Mouse (Mus musculus) layer of hippocampus, postnatal 14 days (tissue): ENCODE results near the gene Mob3a. TPM values are rescaled to one million over a fixed set of nuclear protein-coding genes. Genes with fewer than 3 reads are reported as not detected.

Experiments
- DNase-seq, 2 experiments: peaks; one replicate each; pipeline ENCODE4 v3.0.0; 2021 to 2022; ENCODE audit warnings: low spot score in 2 of 2, mixed read lengths in 1 of 2
- total RNA-seq, 2 experiments: library from RNA; stranded (reverse); gene quantifications; 2 replicates each; pipeline ENCODE4 v1.2.3; 2021

The Mob3a gene
- total RNA-seq, 2 experiments from 2014 or later: 16.1 to 19.0 TPM

GRCm38 (mm10) chr10:80700732-80701131 is 1.0 kb downstream of the Mob3a start:
- DNase-seq: no peak

DNA sequence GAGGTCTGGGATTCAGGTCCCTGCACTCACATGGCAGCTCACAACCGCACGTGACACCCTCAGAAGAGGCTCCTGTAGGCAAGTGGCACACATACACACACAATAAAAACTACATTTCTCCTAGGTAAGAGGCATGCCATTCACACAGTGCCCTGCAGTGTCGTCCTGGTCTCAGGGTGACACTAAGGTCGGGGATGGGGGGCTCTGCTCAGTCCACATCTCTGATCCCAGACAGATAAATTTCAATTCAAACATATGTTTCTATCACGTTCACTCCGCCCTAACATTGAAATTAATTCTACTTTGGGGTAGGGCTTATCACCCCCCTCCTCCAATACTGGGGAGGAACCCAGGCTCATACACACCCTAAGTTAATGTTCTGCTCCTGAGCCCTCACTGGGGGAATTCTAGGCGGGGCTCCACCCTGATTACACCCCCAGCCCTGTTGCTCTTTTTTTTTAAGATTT is 1.7 kb downstream of the Mob3a start:
- no peak for DNase-seq

GRCm38 (mm10) chr10:80698605-80699004 is 3.2 kb downstream of the Mob3a start:
- no peak for DNase-seq

GRCm38 (mm10) chr10:80697812-80698211 is 4.0 kb downstream of the Mob3a start:
- DNase-seq: no peak

DNA sequence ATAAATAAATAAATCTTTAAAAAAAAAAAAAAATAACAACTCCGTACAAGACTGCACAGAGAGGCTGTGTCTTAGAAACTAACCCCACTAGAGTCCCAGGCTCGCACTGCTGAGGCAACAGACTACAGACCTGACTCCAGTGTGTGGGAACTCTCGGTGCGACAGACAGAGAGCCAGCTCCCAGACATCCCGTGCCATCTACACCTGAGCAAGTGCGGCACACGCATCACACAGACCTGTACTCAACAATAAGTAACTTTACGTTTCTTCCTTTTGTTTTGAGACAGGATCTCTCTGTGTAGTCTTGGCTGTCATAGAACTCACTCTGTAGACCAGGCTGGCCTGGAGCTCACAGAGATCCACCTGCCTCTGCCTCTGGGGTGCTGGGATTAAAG is 4.4 kb downstream of the Mob3a start:
- no peak for DNase-seq

GRCm38 (mm10) chr10:80696502-80697392 is 5.0 kb downstream of the Mob3a start:
- DNase-seq: no peak

GRCm38 (mm10) chr10:80695801-80696501 is 5.8 kb downstream of the Mob3a start:
- no peak for DNase-seq

- DNase-seq: no peak
These were observed 6.6 kb downstream of the Mob3a start for GRCm38 (mm10) chr10:80695186-80695585.

DNA sequence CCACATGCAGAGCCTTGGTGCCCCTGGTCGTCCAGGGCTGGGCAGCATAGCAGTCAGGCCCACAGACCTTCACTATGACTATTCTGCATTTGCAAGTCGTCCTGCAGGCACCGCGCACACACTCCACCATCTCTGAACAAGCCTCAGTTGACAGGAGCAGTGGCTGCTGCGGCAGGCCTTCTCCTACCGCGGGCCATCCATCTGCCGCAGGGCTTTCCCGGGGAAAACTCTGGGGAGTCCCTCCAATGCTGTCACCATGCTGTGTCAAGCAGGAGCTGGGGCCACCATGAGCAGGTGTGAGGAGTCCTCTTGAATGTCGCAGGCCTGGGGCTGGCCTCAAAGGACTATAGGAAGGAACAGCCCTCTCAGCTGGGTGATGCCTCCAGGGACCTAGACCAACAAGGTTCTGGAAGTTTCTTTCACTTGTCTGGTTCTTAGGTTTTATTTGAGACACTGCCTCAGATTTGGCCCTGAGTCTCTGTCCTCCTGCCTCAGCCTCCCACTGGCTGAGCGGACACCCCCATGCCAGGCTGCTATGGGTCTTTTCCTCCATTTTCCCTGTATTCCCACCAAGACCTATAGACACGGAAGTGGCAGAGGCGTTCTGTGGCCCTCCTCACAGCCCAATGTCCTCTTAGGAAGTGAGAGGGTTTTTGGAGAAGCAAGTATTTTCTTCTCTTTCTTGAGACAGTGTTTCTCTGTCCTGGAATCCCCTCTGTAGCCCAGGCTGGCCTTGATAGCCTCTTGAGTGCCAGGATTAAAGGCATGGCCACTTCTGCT is 7.4 kb downstream of the Mob3a start:
- DNase-seq: no peak

DNA sequence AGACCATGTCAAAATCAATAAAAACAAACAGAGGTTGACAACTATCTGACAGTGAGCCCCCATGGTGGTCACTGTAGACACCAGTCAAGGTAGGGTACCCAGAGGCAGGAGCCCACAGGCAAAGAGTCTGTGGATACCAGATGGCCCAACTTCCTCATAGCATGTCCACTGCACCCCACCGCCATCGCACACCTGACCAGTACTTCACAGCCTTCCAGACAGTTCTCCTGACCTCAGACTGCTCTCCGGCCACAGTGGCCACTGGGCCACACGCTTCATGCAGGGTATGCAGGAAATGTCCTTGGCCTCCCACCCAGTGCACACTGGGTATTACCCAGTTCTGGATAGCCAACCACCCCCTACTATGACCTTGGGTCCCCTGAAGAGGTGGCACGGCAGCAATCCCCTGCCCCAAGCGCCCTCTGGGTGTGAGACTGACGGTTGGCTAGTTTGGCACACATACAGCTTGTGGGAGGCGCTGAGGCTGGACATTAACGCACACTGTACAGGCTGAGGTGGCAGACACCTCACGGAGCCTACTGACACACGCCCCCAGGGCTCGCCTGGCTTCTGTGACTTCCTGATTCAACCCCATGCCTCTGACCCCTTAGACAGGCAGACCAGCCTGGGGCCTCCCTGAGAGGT is 8.3 kb downstream of the Mob3a start:
- no peak for DNase-seq

DNA sequence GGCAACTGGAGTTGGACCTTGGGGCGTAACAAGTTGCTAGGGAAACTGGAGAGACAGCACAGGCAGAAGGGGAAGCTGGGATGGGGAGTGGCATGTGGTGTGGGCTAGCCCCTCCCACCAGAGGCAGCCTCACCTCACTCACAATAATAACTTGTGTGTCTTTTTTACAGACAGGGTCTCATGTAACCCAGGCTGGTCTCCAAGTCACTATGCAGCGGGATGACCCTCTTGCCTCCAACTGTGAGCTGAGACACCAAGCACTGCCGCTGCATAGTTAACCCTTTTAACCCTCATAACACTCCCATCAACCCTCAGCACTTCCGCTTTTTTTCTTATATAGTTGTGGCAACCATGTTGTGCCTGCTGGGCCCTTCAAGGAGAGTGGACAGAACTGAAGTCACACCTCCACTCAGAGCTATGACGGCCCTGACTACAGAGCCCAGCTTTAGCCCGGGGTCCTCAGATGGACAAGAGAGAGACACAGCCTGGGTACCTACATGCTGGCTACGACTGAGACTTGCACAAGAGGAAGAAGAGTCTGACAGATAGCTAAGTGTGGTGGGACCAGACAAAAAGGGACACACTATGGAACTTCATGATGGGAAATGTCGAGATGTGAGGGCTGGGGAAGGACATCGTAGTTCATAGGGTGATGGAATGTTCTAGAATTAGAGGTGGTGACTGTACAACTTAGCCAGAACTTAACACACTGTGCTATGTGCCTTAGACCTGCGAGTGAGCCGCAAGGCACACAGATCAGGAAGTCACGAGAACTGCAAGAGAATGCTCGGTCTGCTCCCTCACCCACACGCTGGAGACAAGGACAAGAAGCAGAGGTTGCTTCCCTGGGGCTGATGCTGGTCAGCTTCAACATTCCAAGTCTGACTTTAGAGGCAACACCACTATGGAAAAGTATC is 9.3 kb downstream of the Mob3a start:
- no peak for DNase-seq

DNA sequence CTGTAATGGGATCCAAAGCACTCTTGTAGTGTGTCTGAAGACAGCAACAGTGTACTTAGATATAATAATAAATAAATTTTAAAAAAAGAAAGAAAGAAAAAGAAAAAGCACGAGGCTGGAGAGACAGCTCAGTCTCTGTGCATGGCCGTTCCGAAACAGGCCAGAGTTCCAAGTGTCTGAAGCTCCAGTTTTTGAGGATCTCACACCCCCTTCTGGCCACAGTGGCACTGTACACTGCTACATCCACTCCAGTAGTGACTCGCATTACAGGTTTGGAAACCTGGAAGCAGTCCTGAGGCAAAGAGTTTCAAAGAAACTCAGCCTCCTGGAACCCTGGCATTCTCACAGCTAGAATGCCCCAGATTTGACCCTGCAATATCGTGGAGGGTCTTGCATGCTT is 13.9 kb downstream of the Mob3a start:
- DNase-seq: peak in 1 of 2 experiments; percentile 75

GRCm38 (mm10) chr10:80686617-80687016 is 15.2 kb downstream of the Mob3a start:
- DNase-seq: no peak

DNA sequence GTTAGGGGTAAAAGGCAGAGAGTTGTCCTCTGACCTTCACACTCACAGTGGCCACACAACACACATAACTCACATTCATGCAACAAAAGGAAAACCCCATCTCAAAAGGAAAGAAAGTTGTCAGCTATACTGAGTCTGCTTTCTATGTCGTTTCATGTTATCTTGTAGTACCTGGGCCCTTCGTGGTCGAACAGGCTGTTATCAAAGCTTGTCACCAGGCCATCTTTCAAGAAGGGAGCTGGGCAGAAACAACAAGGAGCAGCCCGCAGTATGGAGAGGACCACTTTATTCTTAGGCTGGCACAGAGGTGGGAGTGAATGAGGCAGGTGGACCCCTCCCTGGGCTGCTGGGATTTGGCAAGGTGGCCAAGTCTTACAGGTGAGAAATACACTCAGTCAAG is 16.8 kb downstream of the Mob3a start:
- no peak for DNase-seq

DNA sequence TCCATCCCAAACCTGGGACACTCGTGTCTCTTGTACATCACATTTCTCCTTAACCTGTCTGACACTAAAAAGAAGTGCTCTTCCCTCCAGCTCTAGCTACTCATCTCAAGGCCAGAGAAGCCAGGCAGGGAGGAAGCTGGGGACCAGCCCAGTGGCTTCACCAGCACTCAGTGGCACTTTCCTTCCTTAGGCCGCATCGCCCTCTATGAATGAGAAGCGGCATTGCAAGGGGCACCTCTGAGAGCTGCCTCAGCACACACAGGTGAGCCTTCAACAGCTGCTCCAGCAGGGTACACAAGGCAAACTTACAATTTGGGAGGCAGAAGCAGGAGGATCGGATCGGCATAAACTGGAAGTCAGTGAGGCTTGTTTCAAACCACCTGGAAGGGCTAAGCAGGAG is 17.6 kb downstream of the Mob3a start:
- no peak for DNase-seq

DNA sequence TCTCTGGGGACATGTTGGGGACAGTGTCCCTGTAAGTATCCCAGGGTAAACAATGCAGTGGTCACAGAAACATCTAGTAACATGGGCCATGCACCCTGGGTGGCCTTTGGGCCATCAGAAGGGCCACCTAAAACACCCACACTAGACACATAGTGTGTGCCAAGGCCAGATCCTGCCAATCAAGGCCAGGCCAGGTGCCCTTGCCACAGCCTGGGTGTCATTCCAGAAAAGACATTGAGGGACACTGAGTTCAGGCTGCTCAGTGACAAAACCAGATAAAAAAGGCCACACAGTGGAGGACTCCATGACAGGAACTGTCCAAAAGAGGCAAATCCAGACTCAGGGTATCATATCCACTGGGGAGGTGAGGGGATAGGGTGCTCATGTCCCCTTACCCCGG is 18.1 kb downstream of the Mob3a start:
- no peak for DNase-seq

DNA sequence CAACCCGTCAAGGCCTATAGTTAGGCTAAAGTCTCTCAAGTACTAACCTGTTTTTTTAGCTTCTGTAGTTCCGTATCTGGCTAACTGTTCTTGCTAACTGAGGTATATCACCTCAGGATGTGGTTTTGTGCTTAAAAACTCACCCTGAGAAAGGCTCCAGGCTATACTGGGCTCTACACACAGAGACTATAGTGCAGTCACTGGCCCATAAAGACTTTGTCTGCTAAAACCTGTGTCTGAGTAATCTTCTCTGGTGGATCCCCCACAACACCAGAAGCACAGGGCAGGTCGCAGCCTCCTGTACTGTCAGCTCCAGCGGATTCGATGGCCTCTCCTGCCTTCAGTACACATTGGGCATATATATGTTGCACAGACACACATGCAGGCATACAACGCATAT is 19.8 kb downstream of the Mob3a start:
- no peak for DNase-seq

GRCm38 (mm10) chr10:80680260-80680696 is 21.5 kb downstream of the Mob3a start:
- no peak for DNase-seq

DNA sequence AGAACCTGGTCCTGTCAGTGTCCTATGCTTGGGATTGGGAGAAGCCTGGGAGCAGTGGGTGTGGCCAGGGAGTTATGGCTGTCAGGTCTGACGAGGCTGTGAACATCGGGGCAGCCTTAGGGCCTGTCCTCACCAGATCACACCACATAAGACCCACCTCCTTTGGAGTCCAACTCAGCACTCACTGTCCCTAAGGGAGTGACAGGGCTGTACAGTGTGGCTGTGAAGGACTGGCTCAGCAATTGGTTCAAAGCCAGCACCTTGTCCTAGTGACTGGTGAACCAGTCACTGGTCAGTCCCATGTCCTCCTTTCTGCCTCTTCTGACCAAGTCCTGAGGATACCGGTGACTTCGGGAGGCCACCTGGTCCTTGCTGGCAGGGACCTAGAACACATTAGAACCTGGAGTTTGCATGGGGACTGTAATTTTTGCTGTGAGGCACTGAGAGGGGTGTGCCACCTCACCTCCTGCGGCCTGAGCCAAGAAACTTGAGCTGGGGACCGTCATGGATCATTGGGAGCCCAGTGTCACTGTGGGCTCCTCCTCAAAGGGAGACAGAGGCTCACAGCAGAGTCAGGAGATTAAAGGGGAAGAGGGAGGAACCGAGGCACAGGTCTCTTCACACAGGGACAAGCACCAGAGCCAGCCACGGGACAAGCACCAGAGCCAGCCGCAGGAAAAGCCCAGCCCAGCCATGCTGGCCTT is 22.1 kb downstream of the Mob3a start:
- DNase-seq: no peak
